ENCODE assay signal across 8 mouse cellular contexts in the genomic region with DNA sequence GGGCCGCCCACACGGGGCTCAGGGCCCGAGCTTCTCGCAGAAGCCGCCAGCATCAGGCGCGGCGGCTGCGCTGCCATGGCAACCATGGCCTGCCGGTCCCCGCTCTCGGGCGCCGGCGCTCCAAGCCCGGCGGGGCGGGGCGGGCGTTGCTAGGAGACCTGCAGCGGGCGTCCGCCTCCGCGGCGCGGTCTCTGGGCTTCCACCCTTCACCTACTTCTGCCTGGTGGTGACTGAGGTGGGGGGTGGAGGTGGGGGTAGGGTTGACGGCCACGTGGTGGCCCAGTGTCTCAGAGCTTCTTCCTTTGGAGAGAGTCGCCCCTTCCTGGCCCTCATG.
A peak's percentile ranks its signal among the peaks of the same experiment; 100 is the strongest.
DNase-seq lines count a peak whose midpoint lies in the region; ATAC-seq and TF ChIP-seq lines count a peak whose summit lies in the region.

No protein-coding gene starts in this region.

- 0% methylated on average over 24 of the region's 30 CpGs for WGBS in forebrain, embryonic 15.5 days
- whole genome bisulfite sequencing in hindbrain, embryonic 11.5 days, result under 1% methylated on average over 27 of the region's 30 CpGs
- under 1% methylated on average over 30 of the region's 30 CpGs for WGBS in lung, embryonic 16.5 days
- WGBS in olfactory bulb, adult 2 months, result under 1% methylated on average over 30 of the region's 30 CpGs

- TF ChIP-seq POLR2A in olfactory bulb, adult 2 months (IDR thresholded peaks at IDR 0.05; ENCODE audit: insufficient read depth, low read depth, low read length), result peak; percentile 24

- ATAC-seq in cerebellum, adult (ENCODE audit: insufficient number of reproducible peaks, low FRiP score, low TSS enrichment), result peak; percentile 91
- ATAC-seq in forebrain, embryonic 15.5 days (replicated peaks), result peak; percentile 96
- ATAC-seq in hindbrain, embryonic 11.5 days (ENCODE audit: low FRiP score), result peak; percentile 97
- ATAC-seq in lung, embryonic 16.5 days (ENCODE audit: low read depth), result peak; percentile 95

- peak overlapping the region; percentile 74 for H3K4me2 ChIP-seq in forebrain, embryonic 15.5 days (replicated peaks)
- peak overlapping the region; percentile 58 for H3K4me2 ChIP-seq in hindbrain, embryonic 11.5 days (replicated peaks; ENCODE audit: low read depth, low read length)
- H3K4me2 ChIP-seq in lung, embryonic 16.5 days (ENCODE audit: low read depth, low read length), result peak overlapping the region; percentile 74

- peak; percentile 71 for DNase-seq in ES-E14 (ENCODE audit: low read depth, low spot score)
- peak; percentile 97 for DNase-seq in hindbrain, embryonic 11.5 days (ENCODE audit: low spot score)
- peak; percentile 86 to 93 for DNase-seq in layer of hippocampus, postnatal 10 days (ENCODE audit: low spot score in 2 of 2)
- peak; percentile 90 for DNase-seq in thymus, adult 18-20 months

- H3K27me3 ChIP-seq in forebrain, embryonic 15.5 days, result no peaks in the 10 kb centered on the region
- no peaks in the 10 kb centered on the region for H3K27me3 ChIP-seq in hindbrain, embryonic 11.5 days (ENCODE audit: control insufficient read depth, insufficient read depth, low read length)
- H3K27me3 ChIP-seq in lung, embryonic 16.5 days (ENCODE audit: control insufficient read depth, insufficient read depth, low read depth, low read length), result no peaks in the 10 kb centered on the region

- 0 out of 4 replicates have a peak, but pooled peaks cover 0 to 2% of the 10 kb centered on the region in 2 experiments for H3K4me1 ChIP-seq in ES-E14 (ENCODE audit: control insufficient read depth in 2 of 2, insufficient read depth in 2 of 2, low read length in 2 of 2, poor library complexity in 1 of 2)
- peaks cover 14% of the 10 kb centered on the region for H3K4me1 ChIP-seq in forebrain, embryonic 15.5 days
- 0 out of 2 replicates have a peak, but pooled peaks cover 4% of the 10 kb centered on the region for H3K4me1 ChIP-seq in hindbrain, embryonic 11.5 days (replicated peaks; ENCODE audit: control insufficient read depth, insufficient read depth, low read length)
- peaks cover 6% of the 10 kb centered on the region for H3K4me1 ChIP-seq in lung, embryonic 16.5 days (replicated peaks; ENCODE audit: control insufficient read depth, insufficient read depth, low read length)
- H3K4me1 ChIP-seq in olfactory bulb, adult 2 months (ENCODE audit: control insufficient read depth, insufficient read depth, low read length), result 0 out of 2 replicates have a peak, but pooled peaks cover 3% of the 10 kb centered on the region

- H3K4me3 ChIP-seq in ES-E14 (ENCODE audit: insufficient read depth in 1 of 2, low read depth in 1 of 2, low read length in 2 of 2, poor library complexity in 1 of 2, severe bottlenecking in 1 of 2), result peak overlapping the region; percentile 76 to 77
- H3K4me3 ChIP-seq in forebrain, embryonic 15.5 days, result peak overlapping the region; percentile 92
- H3K4me3 ChIP-seq in hindbrain, embryonic 11.5 days (ENCODE audit: low read depth, low read length), result peak overlapping the region; percentile 60
- H3K4me3 ChIP-seq in lung, embryonic 16.5 days (ENCODE audit: low read length), result peak overlapping the region; percentile 62
- H3K4me3 ChIP-seq in olfactory bulb, adult 2 months (ENCODE audit: insufficient read depth, low read depth, low read length), result peak overlapping the region; percentile 87

- H3K27ac ChIP-seq in ES-E14 (ENCODE audit: insufficient read depth, low read depth, low read length, poor library complexity, severe bottlenecking), result no peak overlapping the region
- H3K27ac ChIP-seq in forebrain, embryonic 15.5 days (replicated peaks), result peak overlapping the region; percentile 86
- peak overlapping the region; percentile 79 for H3K27ac ChIP-seq in hindbrain, embryonic 11.5 days (ENCODE audit: low read depth, low read length)
- no peak overlapping the region for H3K27ac ChIP-seq in lung, embryonic 16.5 days (ENCODE audit: low read length)
- H3K27ac ChIP-seq in olfactory bulb, adult 2 months (ENCODE audit: insufficient read depth, low read depth, low read length), result peak overlapping the region; percentile 96

- H3K9me3 ChIP-seq in ES-E14 (ENCODE audit: control insufficient read depth, insufficient read depth, low read depth, low read length), result no peaks in the 10 kb centered on the region
- H3K9me3 ChIP-seq in forebrain, embryonic 15.5 days, result no peaks in the 10 kb centered on the region
- no peaks in the 10 kb centered on the region for H3K9me3 ChIP-seq in hindbrain, embryonic 11.5 days (ENCODE audit: control insufficient read depth, low read length)
- no peaks in the 10 kb centered on the region for H3K9me3 ChIP-seq in lung, embryonic 16.5 days (ENCODE audit: control insufficient read depth, low read length)

- H3K9ac ChIP-seq in ES-E14 (ENCODE audit: insufficient read depth, low read depth, low read length, poor library complexity, severe bottlenecking), result peak overlapping the region; percentile 71
- H3K9ac ChIP-seq in forebrain, embryonic 15.5 days (replicated peaks), result peak overlapping the region; percentile 61
- H3K9ac ChIP-seq in hindbrain, embryonic 11.5 days (ENCODE audit: low read depth, low read length), result peak overlapping the region; percentile 69
- H3K9ac ChIP-seq in lung, embryonic 16.5 days (ENCODE audit: low read length), result peak overlapping the region; percentile 46; the same call in 1 of the 2 replicates

- in situ Hi-C loops in ES-E14 (cut with MboI; ENCODE audit: low sequenced_read_pairs in 2 of 2, unreplicated experiment in 2 of 2), result no loop called here

- TF ChIP-seq CTCF in olfactory bulb, adult 2 months (IDR thresholded peaks at IDR 0.05; ENCODE audit: insufficient read depth, low read depth, low read length), result no peak

- no peaks in the 10 kb centered on the region for H3K36me3 ChIP-seq in ES-E14 (ENCODE audit: control insufficient read depth, insufficient read depth, low read length, poor library complexity, severe bottlenecking)
- no peaks in the 10 kb centered on the region for H3K36me3 ChIP-seq in forebrain, embryonic 15.5 days
- H3K36me3 ChIP-seq in hindbrain, embryonic 11.5 days (ENCODE audit: control insufficient read depth, insufficient read depth, low read length), result no peaks in the 10 kb centered on the region
- H3K36me3 ChIP-seq in lung, embryonic 16.5 days (ENCODE audit: control insufficient read depth, insufficient read depth, low read length), result no peaks in the 10 kb centered on the region

TF ChIP-seq in ES-E14, 5 proteins besides CTCF, POLR2A, EP300 and RAD21:
- TF ChIP-seq ZNF384 (IDR thresholded peaks at IDR 0.05; ENCODE audit: low read depth, low read length) (no peak), ZC3H11A (IDR thresholded peaks at IDR 0.05; ENCODE audit: borderline replicate concordance, low read depth, low read length) (no peak), HCFC1 (IDR thresholded peaks at IDR 0.05; ENCODE audit: borderline replicate concordance, insufficient read depth, low read length) (no peak), CHD2 (IDR thresholded peaks at IDR 0.05; ENCODE audit: low read depth, low read length) (no peak), MAFK (IDR thresholded peaks at IDR 0.05; ENCODE audit: insufficient read depth, low read depth, low read length) (no peak)

Comparison
In these comparisons a context has a peak if more than half of its experiments do, and no peak if none do; other contexts are left out.
1. H3K27ac ChIP-seq: peak in forebrain, embryonic 15.5 days (single experiment), hindbrain, embryonic 11.5 days (single experiment) and olfactory bulb, adult 2 months (single experiment); none in ES-E14 (single experiment) and lung, embryonic 16.5 days (single experiment).
2. Peak in every context shown above with its lines, with median percentiles within 50 percentile points of each other: DNase-seq, H3K4me3 ChIP-seq, H3K9ac ChIP-seq, ATAC-seq and H3K4me2 ChIP-seq.